ENCODE assay signal across 8 mouse cellular contexts in the genomic region with DNA sequence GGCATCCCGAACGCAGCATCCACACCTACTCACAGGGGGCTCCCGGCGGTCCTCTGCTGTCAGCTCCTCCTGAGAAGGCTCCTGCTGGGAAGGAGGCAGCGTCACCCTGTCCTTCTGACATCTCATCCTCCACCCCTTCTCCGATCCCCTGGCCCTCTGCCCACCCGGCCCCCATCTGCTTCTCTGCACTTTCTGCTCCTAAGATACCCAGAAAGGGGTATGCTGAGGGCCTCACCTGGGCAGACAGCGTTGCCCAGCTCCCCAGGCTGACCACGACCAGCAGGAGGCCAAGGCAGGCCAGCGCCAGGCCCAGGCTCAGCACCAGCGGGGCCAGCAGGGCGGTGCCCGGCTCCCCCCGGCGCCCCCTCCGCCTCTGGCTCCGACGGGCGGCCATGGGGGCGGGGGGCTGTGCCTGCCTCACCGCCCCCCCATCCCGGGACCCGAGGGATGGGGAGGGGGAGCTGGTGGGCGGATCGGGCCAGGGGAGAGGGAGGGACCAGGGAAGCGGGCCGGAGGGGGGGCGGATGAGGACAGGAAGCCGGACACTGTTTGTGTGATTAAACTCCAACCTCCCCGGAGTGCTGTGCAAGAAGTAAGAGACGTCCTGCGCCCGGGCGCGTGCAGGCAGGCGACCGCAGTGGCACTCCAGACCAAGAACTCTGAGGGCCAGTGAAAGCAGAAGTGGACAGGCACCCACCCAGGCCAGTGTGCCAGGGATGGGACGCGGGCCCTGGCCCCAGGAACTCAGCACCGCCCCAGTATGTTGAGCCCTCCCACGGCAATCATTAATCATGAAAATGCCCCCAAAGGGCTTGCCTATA. TPM values are rescaled to one million over a fixed set of nuclear protein-coding genes. Genes with fewer than 3 reads are reported as not detected.
A peak's percentile ranks its signal among the peaks of the same experiment; 100 is the strongest.
DNase-seq lines count a peak whose midpoint lies in the region; ATAC-seq lines count a peak whose summit lies in the region.

TSS of gene Tnfsf12 (minus strand) at position 489 of the 821 bp plus-strand sequence.
TSS of gene Tnfsfm13 (minus strand) at position 738 of the 821 bp plus-strand sequence.

- no peaks in the 10 kb centered on the region for H3K9me3 ChIP-seq in forebrain, embryonic 12.5 days

- no peaks in the 10 kb centered on the region for H3K36me3 ChIP-seq in forebrain, embryonic 12.5 days (replicated peaks)

- H3K27me3 ChIP-seq in forebrain, embryonic 12.5 days = 0 out of 2 replicates have a peak, but pooled peaks cover 7% of the 10 kb centered on the region

- H3K9ac ChIP-seq in forebrain, embryonic 12.5 days = peak within 1 kb of the TSS; percentile 74

- peak; percentile 49 for DNase-seq in R1 (ENCODE audit: low read depth, low spot score)
- peak; percentile 50 for DNase-seq in brain, adult 2 months (ENCODE audit: low read depth, low spot score)
- peak; percentile 85 to 87 for DNase-seq in heart, postnatal 10 days
- peak; percentile 88 to 92 for DNase-seq in kidney, postnatal 25 days
- DNase-seq in lung, postnatal 4 days = peak; percentile 87 to 90
- DNase-seq in ovary, postnatal 14 days (ENCODE audit: low spot score) = peak; percentile 69

- ATAC-seq in forebrain, embryonic 12.5 days (ENCODE audit: low FRiP score) = peak; percentile 33; the same call in 1 of the 2 replicates
- no peak for ATAC-seq in erythroid progenitor cell, adult 5-6 weeks (replicated peaks; ENCODE audit: low FRiP score, poor library complexity, severe bottlenecking)

- peaks cover 12% of the 10 kb centered on the region for H3K4me1 ChIP-seq in forebrain, embryonic 12.5 days

- no peak within 1 kb of the TSS for H3K27ac ChIP-seq in forebrain, embryonic 12.5 days

- peak within 1 kb of the TSS; percentile 79 for H3K4me2 ChIP-seq in forebrain, embryonic 12.5 days

- H3K4me3 ChIP-seq in forebrain, embryonic 12.5 days (replicated peaks) = peak within 1 kb of the TSS; percentile 44

- 2% methylated on average over 39 of the region's 41 CpGs for WGBS in forebrain, embryonic 12.5 days

- intact Hi-C loops in heart, postnatal 10 days (cut with DNase I) = no loop called here

RNA-seq across cellular contexts. Expression of gene Tnfsf12, which starts in this region (rescaled TPM):
- 1.3 and 1.6 TPM in 2 replicates for polyA plus RNA-seq in forebrain, embryonic 12.5 days (2016; fragmentation: Nextera tagmentation; extraction: Ambion mirVana)
- total RNA-seq in heart, postnatal 10 days (2021) = 10 to 100 TPM; 19.6 to 20.3 TPM
- total RNA-seq in erythroid progenitor cell, adult 5-6 weeks (2015; ENCODE audit: low replicate concordance) = 1.3 and 7.2 TPM in 2 replicates
- not detected in 2 replicates for total RNA-seq in erythroid progenitor cell, adult 5-6 weeks (2017; ENCODE audit: low replicate concordance)

RNA-seq across cellular contexts. Expression of gene Tnfsfm13, which starts in this region (rescaled TPM):
- 0.51 and 0.84 TPM in 2 replicates for polyA plus RNA-seq in forebrain, embryonic 12.5 days (2016; fragmentation: Nextera tagmentation; extraction: Ambion mirVana)
- total RNA-seq in heart, postnatal 10 days (2021) = 1 to 10 TPM; 5.1 to 5.2 TPM
- total RNA-seq in erythroid progenitor cell, adult 5-6 weeks (2015; ENCODE audit: low replicate concordance) = 1.8 TPM in 1 of 2 replicates, not detected in the other
- 6.4 and 9.4 TPM in 2 replicates for total RNA-seq in erythroid progenitor cell, adult 5-6 weeks (2017; ENCODE audit: low replicate concordance)
